Mouse (Mus musculus): ENCODE data around the gene Ttc41. TPM values are rescaled to one million over a fixed set of nuclear protein-coding genes. Genes with fewer than 3 reads are reported as not detected.

The Ttc41 gene
- polyA plus RNA-seq, 1 experiment, result 1.0 TPM

GRCm38 (mm10) chr10:86712156-86712555 lies 6.5 kb downstream of the Ttc41 start:
- H3K4me3 ChIP-seq (ENCODE audit: control insufficient read depth, insufficient read depth, low read length), result no peak overlapping the region
- H3K4me1 ChIP-seq (replicated peaks; ENCODE audit: control insufficient read depth, insufficient read depth, low read length), result no peaks in the 10 kb centered on the region
- DNase-seq, result no peak
- no peaks in the 10 kb centered on the region for H3K36me3 ChIP-seq (ENCODE audit: control insufficient read depth, insufficient read depth, low read length)
- H3K27ac ChIP-seq (ENCODE audit: control insufficient read depth, insufficient read depth, low read length), result no peak overlapping the region
- WGBS, result 92% methylated on average over 3 of the region's 3 CpGs
- H3K27me3 ChIP-seq (ENCODE audit: control insufficient read depth, insufficient read depth, low read length), result no peaks in the 10 kb centered on the region
- no peak for TF ChIP-seq POLR2A (IDR thresholded peaks at IDR 0.05; ENCODE audit: control insufficient read depth, extremely low read depth, insufficient read depth, low read length, poor library complexity)

- Histone ChIP-seq H3K36me3 (ENCODE audit: control insufficient read depth, insufficient read depth, low read length) (no peaks in the 10 kb centered on the region), H3K4me1 (replicated peaks; ENCODE audit: control insufficient read depth, insufficient read depth, low read length) (peaks cover 26% of the 10 kb centered on the region), H3K4me3 (ENCODE audit: control insufficient read depth, insufficient read depth, low read length) (peak overlapping the region; percentile 53), H3K27me3 (ENCODE audit: control insufficient read depth, insufficient read depth, low read length) (no peaks in the 10 kb centered on the region), H3K27ac (ENCODE audit: control insufficient read depth, insufficient read depth, low read length) (peak overlapping the region; percentile 92)
- TF ChIP-seq CTCF (IDR thresholded peaks at IDR 0.05; ENCODE audit: borderline replicate concordance, control insufficient read depth, extremely low read depth, insufficient read depth, low read length, poor library complexity), result peak; percentile 54; the same call in 1 of the 2 replicates
- TF ChIP-seq POLR2A (IDR thresholded peaks at IDR 0.05; ENCODE audit: control insufficient read depth, extremely low read depth, insufficient read depth, low read length, poor library complexity), result peak; percentile 97
- peak; percentile 87 for DNase-seq
- WGBS, result under 1% methylated on average over 12 of the region's 12 CpGs
Observed at GRCm38 (mm10) chr10:86727548-86727980, 22.0 kb downstream of the Ttc41 start.

GRCm38 (mm10) chr10:86728176-86728575 lies 22.6 kb downstream of the Ttc41 start:
- WGBS, result 98% methylated on average over 3 of the region's 3 CpGs
- no peak for DNase-seq
- H3K36me3 ChIP-seq (ENCODE audit: control insufficient read depth, insufficient read depth, low read length), result no peaks in the 10 kb centered on the region
- H3K4me1 ChIP-seq (replicated peaks; ENCODE audit: control insufficient read depth, insufficient read depth, low read length), result peaks cover 26% of the 10 kb centered on the region
- H3K4me3 ChIP-seq (ENCODE audit: control insufficient read depth, insufficient read depth, low read length), result no peak overlapping the region
- TF ChIP-seq POLR2A (IDR thresholded peaks at IDR 0.05; ENCODE audit: control insufficient read depth, extremely low read depth, insufficient read depth, low read length, poor library complexity), result no peak
- no peak for TF ChIP-seq CTCF (IDR thresholded peaks at IDR 0.05; ENCODE audit: borderline replicate concordance, control insufficient read depth, extremely low read depth, insufficient read depth, low read length, poor library complexity)
- peak overlapping the region; percentile 92 for H3K27ac ChIP-seq (ENCODE audit: control insufficient read depth, insufficient read depth, low read length)
- H3K27me3 ChIP-seq (ENCODE audit: control insufficient read depth, insufficient read depth, low read length), result no peaks in the 10 kb centered on the region

- Histone ChIP-seq H3K36me3 (ENCODE audit: control insufficient read depth, insufficient read depth, low read length) (no peaks in the 10 kb centered on the region), H3K4me1 (replicated peaks; ENCODE audit: control insufficient read depth, insufficient read depth, low read length) (peaks cover 20% of the 10 kb centered on the region), H3K4me3 (ENCODE audit: control insufficient read depth, insufficient read depth, low read length) (peak overlapping the region; percentile 56), H3K27me3 (ENCODE audit: control insufficient read depth, insufficient read depth, low read length) (no peaks in the 10 kb centered on the region), H3K27ac (ENCODE audit: control insufficient read depth, insufficient read depth, low read length) (peak overlapping the region; percentile 17; the same call in 1 of the 2 replicates)
- 7% methylated on average over 22 of the region's 22 CpGs for WGBS
- TF ChIP-seq CTCF (IDR thresholded peaks at IDR 0.05; ENCODE audit: borderline replicate concordance, control insufficient read depth, extremely low read depth, insufficient read depth, low read length, poor library complexity) (no peak), POLR2A (IDR thresholded peaks at IDR 0.05; ENCODE audit: control insufficient read depth, extremely low read depth, insufficient read depth, low read length, poor library complexity) (no peak)
- DNase-seq, result peak; percentile 88
Observed at GRCm38 (mm10) chr10:86730823-86731499, 25.4 kb downstream of the Ttc41 start.

GRCm38 (mm10) chr10:86731500-86731863 lies 25.9 kb downstream of the Ttc41 start:
- no peak overlapping the region for H3K4me3 ChIP-seq (ENCODE audit: control insufficient read depth, insufficient read depth, low read length)
- WGBS, result 34% methylated on average over 2 of the region's 2 CpGs
- no peaks in the 10 kb centered on the region for H3K27me3 ChIP-seq (ENCODE audit: control insufficient read depth, insufficient read depth, low read length)

GRCm38 (mm10) chr10:86735036-86735435 lies 29.4 kb downstream of the Ttc41 start:
- 81% methylated on average over 4 of the region's 4 CpGs for WGBS
- Histone ChIP-seq H3K36me3 (ENCODE audit: control insufficient read depth, insufficient read depth, low read length) (no peaks in the 10 kb centered on the region), H3K27me3 (ENCODE audit: control insufficient read depth, insufficient read depth, low read length) (no peaks in the 10 kb centered on the region), H3K4me3 (ENCODE audit: control insufficient read depth, insufficient read depth, low read length) (no peak overlapping the region), H3K4me1 (replicated peaks; ENCODE audit: control insufficient read depth, insufficient read depth, low read length) (no peaks in the 10 kb centered on the region), H3K27ac (ENCODE audit: control insufficient read depth, insufficient read depth, low read length) (no peak overlapping the region)
- DNase-seq, result no peak
- no peak for TF ChIP-seq POLR2A (IDR thresholded peaks at IDR 0.05; ENCODE audit: control insufficient read depth, extremely low read depth, insufficient read depth, low read length, poor library complexity)
- no peak for TF ChIP-seq CTCF (IDR thresholded peaks at IDR 0.05; ENCODE audit: borderline replicate concordance, control insufficient read depth, extremely low read depth, insufficient read depth, low read length, poor library complexity)

More at GRCm38 (mm10) chr10:86731500-86731863, 25.9 kb downstream of the Ttc41 start:
- H3K27ac ChIP-seq (ENCODE audit: control insufficient read depth, insufficient read depth, low read length), result no peak overlapping the region
- peaks cover 18% of the 10 kb centered on the region for H3K4me1 ChIP-seq (replicated peaks; ENCODE audit: control insufficient read depth, insufficient read depth, low read length)
- DNase-seq, result no peak
- TF ChIP-seq POLR2A (IDR thresholded peaks at IDR 0.05; ENCODE audit: control insufficient read depth, extremely low read depth, insufficient read depth, low read length, poor library complexity) (no peak), CTCF (IDR thresholded peaks at IDR 0.05; ENCODE audit: borderline replicate concordance, control insufficient read depth, extremely low read depth, insufficient read depth, low read length, poor library complexity) (no peak)
- no peaks in the 10 kb centered on the region for H3K36me3 ChIP-seq (ENCODE audit: control insufficient read depth, insufficient read depth, low read length)

Data from thymus, adult 2 months (tissue).